Mouse (Mus musculus) lung, postnatal 0 days (tissue): Measurements from ENCODE around the gene Nfe2l2. TPM values are rescaled to one million over a fixed set of nuclear protein-coding genes. Genes with fewer than 3 reads are reported as not detected.

Experiments
- ATAC-seq: fragments of 200-750 bp; cut with Nextera tagmentation; 2 replicates; pipeline ENCODE4 v1.8.0; 2017; ENCODE audit warnings: moderate library complexity
- DNase-seq: peaks from one replicate; pipeline ENCODE4 v3.0.0-alpha.2; 2016; ENCODE audit warnings: low spot score
- H3K27ac ChIP-seq: fragments of 300-500 bp; sonication (generic); 2 replicates; pipeline ENCODE4 v1.5.1; 2014; ENCODE audit warnings: antibody characterized with exemption, mild to moderate bottlenecking, low read length, mixed read lengths
- H3K27me3 ChIP-seq: fragments of 300-500 bp; sonication (generic); replicated peaks from 2 replicates; pipeline ENCODE4 v1.6.1; 2014; ENCODE audit warnings: low read length, mixed read lengths; ENCODE audit not compliant: insufficient read depth
- H3K36me3 ChIP-seq: fragments of 300-500 bp; sonication (generic); 2 replicates; pipeline ENCODE4 v1.6.1; 2014; ENCODE audit warnings: low read length, mixed read lengths; ENCODE audit not compliant: insufficient read depth
- H3K4me1 ChIP-seq: fragments of 300-500 bp; sonication (generic); 2 replicates; pipeline ENCODE4 v1.6.1; 2014; ENCODE audit warnings: antibody characterized with exemption, low read depth, low read length, mixed read lengths; ENCODE audit not compliant: insufficient read depth
- H3K4me2 ChIP-seq: fragments of 300-500 bp; sonication (generic); replicated peaks from 2 replicates; pipeline ENCODE4 v1.6.1; 2014; ENCODE audit warnings: low read depth, mild to moderate bottlenecking, low read length, moderate library complexity, mixed read lengths
- H3K4me3 ChIP-seq: fragments of 300-500 bp; sonication (generic); 2 replicates; pipeline ENCODE4 v1.5.1; 2014; ENCODE audit warnings: low read depth, low read length
- H3K9ac ChIP-seq: fragments of 300-500 bp; sonication (generic); replicated peaks from 2 replicates; pipeline ENCODE4 v1.6.1; 2014; ENCODE audit warnings: low read depth, mild to moderate bottlenecking
- H3K9me3 ChIP-seq: fragments of 300-500 bp; sonication (generic); 2 replicates; pipeline ENCODE4 v1.6.1; 2016; ENCODE audit warnings: low read length, mixed read lengths
- CTCF ChIP-seq: IDR thresholded peaks from 2 replicates; pipeline ENCODE4 v1.5.1; 2016; ENCODE audit warnings: antibody characterized with exemption, mild to moderate bottlenecking
- EP300 ChIP-seq: IDR thresholded peaks from 2 replicates; pipeline ENCODE4 v1.6.1; 2016; ENCODE audit warnings: antibody characterized with exemption, mild to moderate bottlenecking, control low read depth
- WGBS: fragments of 180-500 bp; shearing (Covaris S2); extraction: QIAGEN DNeasy Blood & Tissue Kit; methylation state at CpG from one replicate; pipeline ENCODE4 v1.1.7; 2014; 5-methylcytosine and 5-hydroxymethylcytosine counted together
- polyA plus RNA-seq: library from polyadenylated mRNA; unstranded; fragments of >200 nt; fragmentation: Nextera tagmentation; extraction: Ambion mirVana; gene quantifications from 2 replicates; pipeline ENCODE4 v1.2.1, GENCODE M21; 2015

Nfe2l2 gene
- polyA plus RNA-seq, 1 experiment from 2014 or later, result 116 TPM

DNA sequence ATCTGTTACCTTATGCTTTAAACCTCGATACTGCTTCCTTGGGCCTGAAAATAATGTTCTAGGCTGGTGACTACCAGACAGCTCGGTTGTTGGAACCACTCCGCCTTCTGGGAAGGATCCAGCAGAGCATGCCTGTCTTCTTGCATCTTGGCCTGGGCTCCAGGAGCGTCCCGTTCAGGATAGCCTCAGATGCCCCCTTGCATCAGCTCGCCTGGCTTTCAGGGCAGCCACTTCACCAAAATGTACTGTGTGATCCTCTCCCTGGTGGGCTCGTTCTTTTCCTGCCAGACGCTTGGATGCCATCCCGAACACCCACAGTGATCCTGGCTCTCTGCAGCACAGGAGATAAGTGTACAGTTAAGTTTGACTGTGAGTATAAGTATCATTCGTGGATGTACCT is 25.6 kb upstream of the Nfe2l2 start:
- no peak for ATAC-seq
- Histone ChIP-seq H3K36me3 (no peaks in the 10 kb centered on the region), H3K9ac (no peak overlapping the region), H3K4me3 (no peak overlapping the region), H3K27me3 (no peaks in the 10 kb centered on the region), H3K27ac (no peak overlapping the region), H3K4me1 (no peaks in the 10 kb centered on the region), H3K4me2 (no peak overlapping the region), H3K9me3 (no peaks in the 10 kb centered on the region)
- no peak for DNase-seq
- 75% methylated on average over 10 of the region's 10 CpGs for WGBS
- TF ChIP-seq CTCF, result no peak
- TF ChIP-seq EP300, result no peak

DNA sequence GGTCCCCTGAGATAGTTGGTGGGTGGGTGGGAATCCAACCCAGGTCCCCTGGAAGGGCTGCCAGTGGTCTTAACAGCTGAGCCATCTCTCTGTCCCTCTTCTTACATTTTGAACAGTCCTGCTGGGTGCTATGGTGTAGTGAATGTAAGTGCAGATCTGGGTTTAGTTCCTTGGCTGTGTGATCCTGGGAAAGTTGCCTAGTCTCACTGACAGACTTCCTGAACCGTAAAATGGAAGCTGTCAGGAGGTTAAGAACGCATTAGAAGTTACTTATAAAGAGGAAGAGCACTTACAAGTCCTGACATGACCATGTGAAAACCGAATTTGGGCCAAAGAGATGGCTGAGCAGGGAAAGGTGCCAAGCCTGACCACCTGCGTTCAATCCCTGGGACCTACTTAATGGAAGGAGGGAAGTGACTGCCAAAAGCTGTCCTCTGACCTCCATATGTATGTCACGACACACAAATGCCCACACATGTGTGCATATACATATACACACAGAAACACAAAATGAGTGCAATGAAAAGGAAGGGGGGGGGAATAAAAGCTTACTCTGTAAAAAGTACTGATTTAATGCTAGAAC is 20.5 kb upstream of the Nfe2l2 start:
- no peak; the same call in 1 of the 2 replicates for ATAC-seq
- no peak for DNase-seq
- no peak overlapping the region for H3K9ac ChIP-seq
- no peak overlapping the region for H3K27ac ChIP-seq
- H3K36me3 ChIP-seq, result no peaks in the 10 kb centered on the region
- H3K27me3 ChIP-seq, result no peaks in the 10 kb centered on the region
- no peak overlapping the region for H3K4me3 ChIP-seq
- no peaks in the 10 kb centered on the region for H3K4me1 ChIP-seq
- TF ChIP-seq EP300 (no peak), CTCF (no peak)
- no peak overlapping the region for H3K4me2 ChIP-seq
- H3K9me3 ChIP-seq, result no peaks in the 10 kb centered on the region
- 53% methylated on average over 5 of the region's 5 CpGs for WGBS

DNA sequence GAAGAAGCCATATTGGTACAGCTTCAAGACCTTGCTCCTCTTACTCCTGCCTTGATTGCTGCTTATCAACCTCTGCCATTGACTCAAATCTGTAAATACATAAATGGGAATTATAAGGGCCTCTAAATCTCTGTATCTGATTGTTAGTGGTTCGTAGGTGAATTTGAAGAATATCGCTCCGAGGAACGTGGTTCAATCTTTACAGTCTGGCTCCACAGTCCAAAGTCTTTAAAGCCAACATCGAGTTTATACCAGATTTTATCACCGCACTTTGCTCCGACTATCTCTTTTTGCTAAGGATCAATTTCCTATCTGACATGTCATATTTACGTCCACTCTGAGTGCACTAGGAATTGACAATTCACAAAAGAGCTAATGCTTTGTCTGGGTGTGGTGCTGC is 19.0 kb upstream of the Nfe2l2 start:
- no peaks in the 10 kb centered on the region for H3K36me3 ChIP-seq
- WGBS, result 93% methylated on average over 8 of the region's 8 CpGs
- no peaks in the 10 kb centered on the region for H3K4me1 ChIP-seq
- no peak overlapping the region for H3K27ac ChIP-seq
- no peak for DNase-seq
- no peak overlapping the region for H3K4me2 ChIP-seq
- no peak for ATAC-seq
- no peaks in the 10 kb centered on the region for H3K9me3 ChIP-seq
- no peak overlapping the region for H3K4me3 ChIP-seq
- TF ChIP-seq EP300 (no peak), CTCF (no peak)
- H3K9ac ChIP-seq, result no peak overlapping the region
- H3K27me3 ChIP-seq, result no peaks in the 10 kb centered on the region

DNA sequence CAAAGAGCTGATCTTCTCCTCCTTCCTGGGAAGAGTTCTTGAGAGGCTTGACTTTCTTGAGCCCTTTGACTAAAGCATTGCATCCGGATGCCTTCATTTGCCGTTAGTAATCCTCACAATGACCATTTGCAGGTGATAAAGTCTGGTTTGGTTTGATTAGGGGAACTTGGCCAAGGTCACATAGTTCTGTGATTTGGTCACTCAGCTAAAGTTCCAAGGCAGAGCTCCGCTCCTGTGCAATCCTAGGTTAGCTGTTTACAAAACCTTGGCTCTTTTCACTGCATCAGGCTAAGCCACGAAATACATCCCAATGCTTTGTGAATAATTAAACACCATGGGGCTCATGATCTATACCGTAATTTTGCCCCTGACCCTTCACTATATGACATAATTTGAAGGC is 18.5 kb upstream of the Nfe2l2 start:
- no peak overlapping the region for H3K4me3 ChIP-seq
- TF ChIP-seq CTCF, result no peak
- TF ChIP-seq EP300, result no peak
- ATAC-seq (no peak), DNase-seq (no peak)
- H3K36me3 ChIP-seq, result no peaks in the 10 kb centered on the region
- no peak overlapping the region for H3K27ac ChIP-seq
- no peak overlapping the region for H3K4me2 ChIP-seq
- no peaks in the 10 kb centered on the region for H3K9me3 ChIP-seq
- H3K27me3 ChIP-seq, result no peaks in the 10 kb centered on the region
- no peak overlapping the region for H3K9ac ChIP-seq
- no peaks in the 10 kb centered on the region for H3K4me1 ChIP-seq
- 81% methylated on average over 5 of the region's 5 CpGs for WGBS

DNA sequence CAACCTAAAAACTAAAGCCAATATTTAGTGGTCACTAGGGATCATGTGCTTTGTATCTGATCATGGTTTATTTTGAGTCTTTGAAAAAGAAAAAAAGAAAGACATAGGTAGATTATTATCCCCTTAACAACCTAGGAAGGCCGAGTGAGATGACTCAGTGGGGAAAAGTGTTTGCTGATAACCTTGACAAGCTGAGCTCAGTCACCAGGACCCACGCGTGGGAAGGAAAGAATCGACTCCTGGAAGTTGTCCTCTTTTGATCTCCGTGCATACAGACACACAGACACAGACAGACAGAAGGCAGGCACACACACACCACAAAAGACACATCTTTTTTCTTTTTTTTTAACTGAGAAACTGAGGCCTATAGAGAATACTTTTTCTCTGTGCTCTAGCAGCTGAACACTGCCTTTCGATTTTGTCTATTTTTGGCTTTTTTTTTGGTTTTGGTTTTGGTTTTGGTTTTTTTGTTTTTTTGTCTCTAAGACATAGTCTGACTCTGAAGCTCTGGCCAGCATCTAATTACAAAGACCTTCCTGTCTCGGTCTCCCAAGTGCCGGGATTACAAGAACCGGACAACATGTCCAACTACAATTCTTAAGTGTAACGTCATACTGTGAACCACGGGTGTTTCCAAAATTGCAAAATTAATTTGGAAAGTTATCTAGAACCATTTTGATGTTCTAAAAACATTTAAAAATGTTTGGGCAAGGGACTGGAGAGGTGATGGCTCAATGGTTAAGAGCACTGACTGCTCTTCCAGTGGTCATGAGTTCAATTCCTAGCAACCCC is 16.0 kb upstream of the Nfe2l2 start:
- no peak for TF ChIP-seq CTCF
- no peak for TF ChIP-seq EP300
- Histone ChIP-seq H3K9ac (no peak overlapping the region), H3K9me3 (no peaks in the 10 kb centered on the region), H3K27me3 (no peaks in the 10 kb centered on the region), H3K4me1 (peaks cover 2% of the 10 kb centered on the region; the same call in 1 of the 2 replicates), H3K27ac (no peak overlapping the region), H3K4me2 (no peak overlapping the region), H3K36me3 (no peaks in the 10 kb centered on the region), H3K4me3 (no peak overlapping the region)
- DNase-seq (no peak), ATAC-seq (no peak)
- WGBS, result 61% methylated on average over 11 of the region's 11 CpGs

DNA sequence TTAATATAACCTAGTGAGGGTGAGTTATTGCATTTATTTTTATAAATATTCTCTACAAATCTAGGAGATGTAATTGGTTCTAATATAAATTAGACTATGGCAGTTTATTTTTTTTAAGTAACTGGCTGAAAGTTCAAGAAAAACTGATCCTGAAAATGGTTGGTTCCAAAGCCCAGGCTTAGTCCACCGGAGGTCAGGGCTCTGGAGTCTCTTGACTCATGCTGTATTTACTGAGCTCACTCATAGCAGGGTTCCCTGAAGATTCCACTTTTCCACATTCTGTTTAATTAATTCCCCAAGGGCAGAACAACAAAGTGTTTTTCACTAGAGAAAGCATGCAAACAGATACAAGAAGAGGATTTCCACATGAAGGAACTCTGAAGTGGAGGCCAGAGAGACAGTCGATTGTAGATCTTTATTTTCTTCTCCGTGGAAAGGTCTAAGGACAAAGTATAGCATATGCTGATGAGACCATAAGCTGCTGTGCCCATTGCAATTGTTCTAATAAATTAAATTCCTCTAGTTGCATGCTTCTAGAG is 15.0 kb upstream of the Nfe2l2 start:
- Histone ChIP-seq H3K27me3 (no peaks in the 10 kb centered on the region), H3K4me3 (no peak overlapping the region), H3K4me1 (peaks cover 2% of the 10 kb centered on the region; the same call in 1 of the 2 replicates), H3K36me3 (no peaks in the 10 kb centered on the region), H3K9me3 (no peaks in the 10 kb centered on the region), H3K4me2 (no peak overlapping the region), H3K27ac (no peak overlapping the region), H3K9ac (no peak overlapping the region)
- no peak for TF ChIP-seq EP300
- TF ChIP-seq CTCF, result no peak
- ATAC-seq (no peak), DNase-seq (no peak)
- WGBS, result 69% methylated on average over 3 of the region's 3 CpGs
